ENCODE assay signal across 7 mouse cellular contexts in the genomic region with DNA sequence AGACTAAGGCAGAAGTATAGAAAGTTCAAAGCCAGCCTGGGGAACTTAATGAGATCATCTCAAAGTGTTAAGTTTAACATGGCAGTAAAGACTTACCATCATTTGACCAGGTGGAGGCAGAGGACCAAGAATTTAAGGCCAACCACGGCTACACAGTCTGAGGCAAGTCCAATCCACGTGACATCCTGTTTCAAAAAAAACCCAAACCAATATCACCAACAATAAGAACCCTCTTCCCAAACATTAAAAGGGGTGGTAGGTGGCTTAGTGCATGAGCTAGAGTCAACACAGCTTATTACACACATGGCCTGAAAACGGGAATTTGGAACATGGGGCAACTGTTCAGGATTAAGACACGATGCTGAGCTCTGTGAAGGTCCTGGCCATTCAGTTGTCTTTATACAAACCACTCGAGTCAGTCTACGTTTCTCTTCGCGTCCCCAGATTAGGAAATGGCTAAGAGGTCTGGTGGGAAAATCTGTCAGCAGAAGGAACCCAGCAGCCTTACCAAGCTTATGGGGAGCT. TPM values are rescaled to one million over a fixed set of nuclear protein-coding genes. Genes with fewer than 3 reads are reported as not detected.
DNase-seq lines count a peak whose midpoint lies in the region; ATAC-seq and TF ChIP-seq lines count a peak whose summit lies in the region.

No protein-coding gene starts in this region.

- peaks cover 11% of the 10 kb centered on the region; the same call in 1 of the 2 replicates for H3K4me1 ChIP-seq in lung, postnatal 0 days (ENCODE audit: insufficient read depth, low read depth, low read length)
- no peaks in the 10 kb centered on the region; the same call in 1 of the 2 replicates for H3K4me1 ChIP-seq in embryonic facial prominence, embryonic 11.5 days (ENCODE audit: control insufficient read depth, insufficient read depth, low read length)
- peaks cover 13% of the 10 kb centered on the region for H3K4me1 ChIP-seq in intestine, embryonic 16.5 days (ENCODE audit: control insufficient read depth, insufficient read depth, low read length)
- peaks cover 18% of the 10 kb centered on the region for H3K4me1 ChIP-seq in neural tube, embryonic 12.5 days

- WGBS in lung, postnatal 0 days = 17% methylated on average over 8 of the region's 8 CpGs
- 32% methylated on average over 8 of the region's 8 CpGs for WGBS in embryonic facial prominence, embryonic 11.5 days
- WGBS in intestine, embryonic 16.5 days = 24% methylated on average over 8 of the region's 8 CpGs
- 41% methylated on average over 8 of the region's 8 CpGs for WGBS in neural tube, embryonic 12.5 days

- H3K9ac ChIP-seq in lung, postnatal 0 days (replicated peaks; ENCODE audit: low read depth) = peak overlapping the region; percentile 37
- peak overlapping the region; percentile 65 for H3K9ac ChIP-seq in embryonic facial prominence, embryonic 11.5 days (replicated peaks; ENCODE audit: low read length)
- H3K9ac ChIP-seq in intestine, embryonic 16.5 days (ENCODE audit: low read depth, low read length) = peak overlapping the region; percentile 82
- H3K9ac ChIP-seq in neural tube, embryonic 12.5 days = peak overlapping the region; percentile 58; the same call in 1 of the 2 replicates

- peak overlapping the region; percentile 59 for H3K4me2 ChIP-seq in lung, postnatal 0 days (replicated peaks; ENCODE audit: low read depth, low read length)
- peak overlapping the region; percentile 69 for H3K4me2 ChIP-seq in embryonic facial prominence, embryonic 11.5 days (ENCODE audit: low read depth, low read length)
- H3K4me2 ChIP-seq in intestine, embryonic 16.5 days (ENCODE audit: low read depth, low read length) = peak overlapping the region; percentile 73
- peak overlapping the region; percentile 75 for H3K4me2 ChIP-seq in neural tube, embryonic 12.5 days (replicated peaks)

- ATAC-seq in lung, postnatal 0 days = no peak
- ATAC-seq in embryonic facial prominence, embryonic 11.5 days (replicated peaks; ENCODE audit: insufficient number of reproducible peaks, low FRiP score, low TSS enrichment, low read depth) = 0 out of 2 replicates have a peak, but pooled peaks have one; percentile 1
- peak; percentile 27 for ATAC-seq in intestine, embryonic 16.5 days
- peak; percentile 21 for ATAC-seq in neural tube, embryonic 12.5 days (ENCODE audit: low FRiP score, low read depth)

- TF ChIP-seq EP300 in lung, postnatal 0 days (IDR thresholded peaks at IDR 0.05) = no peak

- peak overlapping the region; percentile 90 for H3K27ac ChIP-seq in lung, postnatal 0 days (ENCODE audit: low read length)
- peak overlapping the region; percentile 72 for H3K27ac ChIP-seq in embryonic facial prominence, embryonic 11.5 days (replicated peaks; ENCODE audit: low read depth, low read length)
- peak overlapping the region; percentile 86 for H3K27ac ChIP-seq in intestine, embryonic 16.5 days (ENCODE audit: low read length)
- H3K27ac ChIP-seq in neural tube, embryonic 12.5 days = no peak overlapping the region; the same call in 1 of the 2 replicates

- peak; percentile 11; the same call in 1 of the 2 replicates for TF ChIP-seq CTCF in lung, postnatal 0 days (IDR thresholded peaks at IDR 0.05)

- H3K4me3 ChIP-seq in lung, postnatal 0 days (ENCODE audit: low read depth, low read length) = peak overlapping the region; percentile 72
- H3K4me3 ChIP-seq in embryonic facial prominence, embryonic 11.5 days (ENCODE audit: low read depth, low read length) = peak overlapping the region; percentile 80
- peak overlapping the region; percentile 79 for H3K4me3 ChIP-seq in intestine, embryonic 16.5 days (ENCODE audit: low read length)
- peak overlapping the region; percentile 78 for H3K4me3 ChIP-seq in neural tube, embryonic 12.5 days

- no peaks in the 10 kb centered on the region for H3K27me3 ChIP-seq in lung, postnatal 0 days (replicated peaks; ENCODE audit: insufficient read depth, low read length)
- no peaks in the 10 kb centered on the region for H3K27me3 ChIP-seq in embryonic facial prominence, embryonic 11.5 days (ENCODE audit: control insufficient read depth, insufficient read depth, low read length)
- H3K27me3 ChIP-seq in intestine, embryonic 16.5 days (replicated peaks; ENCODE audit: control insufficient read depth, insufficient read depth, low read length) = no peaks in the 10 kb centered on the region
- H3K27me3 ChIP-seq in neural tube, embryonic 12.5 days (replicated peaks) = no peaks in the 10 kb centered on the region

- DNase-seq in lung, postnatal 0 days (ENCODE audit: low spot score) = no peak
- no peak for DNase-seq in lung, adult 18-20 months
- DNase-seq in embryonic facial prominence, embryonic 11.5 days (ENCODE audit: low spot score) = peak; percentile 17
- DNase-seq in urinary bladder, postnatal 10 days (ENCODE audit: low spot score) = no peak
- DNase-seq in cerebellum, postnatal 36 days = no peak

- no peaks in the 10 kb centered on the region for H3K36me3 ChIP-seq in lung, postnatal 0 days (ENCODE audit: insufficient read depth, low read length)
- H3K36me3 ChIP-seq in embryonic facial prominence, embryonic 11.5 days (replicated peaks; ENCODE audit: control insufficient read depth, insufficient read depth, low read depth, low read length) = no peaks in the 10 kb centered on the region
- no peaks in the 10 kb centered on the region for H3K36me3 ChIP-seq in intestine, embryonic 16.5 days (ENCODE audit: control insufficient read depth, insufficient read depth, low read length)
- no peaks in the 10 kb centered on the region for H3K36me3 ChIP-seq in neural tube, embryonic 12.5 days

- H3K9me3 ChIP-seq in lung, postnatal 0 days (ENCODE audit: low read length) = no peaks in the 10 kb centered on the region
- no peaks in the 10 kb centered on the region for H3K9me3 ChIP-seq in embryonic facial prominence, embryonic 11.5 days (replicated peaks; ENCODE audit: control insufficient read depth, low read length)
- H3K9me3 ChIP-seq in intestine, embryonic 16.5 days (ENCODE audit: control insufficient read depth, low read length) = no peaks in the 10 kb centered on the region
- H3K9me3 ChIP-seq in neural tube, embryonic 12.5 days = no peaks in the 10 kb centered on the region

RNA-seq across cellular contexts. Expression of a gene that starts 0.8 kb away (rescaled TPM):
- 8.8 and 9.6 TPM in 2 replicates for polyA plus RNA-seq in lung, postnatal 0 days (2015; fragmentation: Nextera tagmentation; extraction: Ambion mirVana)
- 38.8 and 41.3 TPM in 2 replicates for polyA plus RNA-seq in embryonic facial prominence, embryonic 11.5 days (2014; fragmentation: Nextera tagmentation; extraction: Ambion mirVana)
- polyA plus RNA-seq in intestine, embryonic 16.5 days (2015; fragmentation: Nextera tagmentation; extraction: Ambion mirVana) = 17.1 and 19.6 TPM in 2 replicates
- polyA plus RNA-seq in neural tube, embryonic 12.5 days (2016; fragmentation: Nextera tagmentation; extraction: Ambion mirVana) = 42.7 and 44.0 TPM in 2 replicates

RNA-seq across cellular contexts. Expression of a gene that starts 19.6 kb away (rescaled TPM):
- not detected in 2 replicates for polyA plus RNA-seq in lung, postnatal 0 days (2015; fragmentation: Nextera tagmentation; extraction: Ambion mirVana)
- 0.50 and 1.1 TPM in 2 replicates for polyA plus RNA-seq in embryonic facial prominence, embryonic 11.5 days (2014; fragmentation: Nextera tagmentation; extraction: Ambion mirVana)
- 1.4 TPM in 2 replicates for polyA plus RNA-seq in intestine, embryonic 16.5 days (2015; fragmentation: Nextera tagmentation; extraction: Ambion mirVana)
- polyA plus RNA-seq in neural tube, embryonic 12.5 days (2016; fragmentation: Nextera tagmentation; extraction: Ambion mirVana) = 0.15 and 0.41 TPM in 2 replicates
